Mouse (Mus musculus): ENCODE results near the gene Wdr13.

DNA sequence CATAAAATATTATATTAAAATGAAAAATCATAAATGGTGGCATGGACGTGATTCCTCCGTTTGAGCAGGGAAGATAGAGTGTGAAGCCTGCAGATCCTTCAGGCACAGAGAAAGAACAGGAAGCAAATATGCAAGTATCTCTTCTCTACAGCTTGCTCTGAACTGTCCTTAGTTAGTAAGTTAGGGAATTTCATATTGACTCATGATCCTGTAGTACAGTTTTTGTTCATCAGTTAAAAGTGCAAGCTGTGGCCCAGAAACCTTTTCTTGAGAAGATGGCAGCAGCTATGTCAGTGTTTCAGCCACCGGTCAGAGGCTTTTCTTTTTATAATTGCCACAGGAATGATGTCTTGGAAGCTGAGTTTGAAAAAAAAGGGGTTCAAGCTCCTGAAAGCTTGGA is 27.7 kb downstream of the Wdr13 start:
- TF ChIP-seq CTCF (IDR thresholded peaks at IDR 0.05; ENCODE audit: low read depth, low read length) = no peak
- no peak for TF ChIP-seq POLR2A (IDR thresholded peaks at IDR 0.05; ENCODE audit: borderline replicate concordance, low read depth, low read length)
